Mouse (Mus musculus) cortical plate, adult 2 months (tissue): ENCODE data around the gene Izumo1r.

Experiments used
- CTCF ChIP-seq: fragments of 200-500 bp; IDR thresholded peaks from 2 replicates; pipeline ENCODE4 v1.5.1; 2011; ENCODE audit warnings: mild to moderate bottlenecking, control low read depth, low read length; ENCODE audit not compliant: insufficient read depth; ENCODE audit errors: extremely low read depth
- POLR2A ChIP-seq: fragments of 200-500 bp; IDR thresholded peaks from 2 replicates; pipeline ENCODE4 v1.6.1; 2011; ENCODE audit warnings: mild to moderate bottlenecking, low read length, control low read depth; ENCODE audit not compliant: insufficient read depth; ENCODE audit errors: extremely low read depth

DNA sequence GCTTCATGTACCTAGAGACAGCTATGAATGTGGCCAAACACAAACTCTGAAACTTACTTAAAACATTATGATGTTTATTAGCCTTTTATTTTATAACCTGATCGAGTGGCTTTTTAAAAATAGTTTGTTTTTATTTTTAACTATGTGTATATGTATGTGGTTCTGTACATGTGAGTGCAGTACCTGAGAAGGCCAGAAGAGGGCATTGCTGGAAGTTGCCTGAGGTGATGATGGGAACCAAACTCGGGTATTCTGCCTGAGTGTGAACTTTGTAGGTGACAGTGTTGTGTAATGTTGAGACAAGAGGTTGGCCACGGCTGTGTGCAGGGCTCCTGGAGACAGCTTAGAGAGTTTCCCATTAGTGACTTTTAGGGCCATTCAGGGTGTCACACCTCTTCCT lies 9.1 kb downstream of the Izumo1r start:
- TF ChIP-seq CTCF (0 out of 2 replicates have a peak, but pooled peaks have one; percentile 6), POLR2A (no peak)
